Mouse (Mus musculus): ENCODE results near the gene Eipr1. TPM values are rescaled to one million over a fixed set of nuclear protein-coding genes. Genes with fewer than 3 reads are reported as not detected.
A peak's percentile ranks its signal among the peaks of the same experiment; 100 is the strongest.

The Eipr1 gene
- polyA plus RNA-seq, 1 experiment from 2014 or later = 50.0 TPM

DNA sequence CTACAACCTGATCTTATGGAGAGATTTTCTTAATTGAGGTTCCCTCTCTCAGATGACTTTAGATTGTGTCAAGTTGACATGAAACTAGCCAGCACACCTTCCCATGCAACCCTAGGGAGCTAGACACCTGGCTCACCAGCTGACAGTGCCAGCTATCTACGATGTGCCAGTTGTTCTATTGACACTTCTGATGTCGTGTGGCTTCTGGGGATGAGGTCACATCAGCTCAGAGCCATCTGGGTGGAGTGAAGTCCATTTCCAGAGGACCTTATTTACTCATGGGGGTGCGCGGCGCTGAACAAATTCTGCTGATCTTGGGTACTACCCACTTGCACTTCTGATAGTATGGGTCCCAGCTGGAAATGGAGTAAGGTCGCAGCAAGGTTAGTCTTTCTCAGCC, 146.7 kb downstream of the Eipr1 start:
- Histone ChIP-seq H3K4me2 (replicated peaks; ENCODE audit: low read depth, low read length) (no peak overlapping the region), H3K9ac (ENCODE audit: low read depth, low read length) (no peak overlapping the region), H3K4me3 (ENCODE audit: low read depth, low read length) (no peak overlapping the region), H3K36me3 (ENCODE audit: control insufficient read depth, insufficient read depth, low read length) (no peaks in the 10 kb centered on the region), H3K27me3 (ENCODE audit: control insufficient read depth, insufficient read depth, low read length) (no peaks in the 10 kb centered on the region), H3K9me3 (ENCODE audit: control insufficient read depth, low read length) (no peaks in the 10 kb centered on the region), H3K27ac (ENCODE audit: low read depth, low read length) (0 out of 2 replicates have a peak overlapping the region, but pooled peaks have one; percentile 24), H3K4me1 (replicated peaks; ENCODE audit: control insufficient read depth, insufficient read depth, low read length) (no peaks in the 10 kb centered on the region)
- no peak for DNase-seq (ENCODE audit: low spot score)
- 90% methylated on average over 6 of the region's 6 CpGs for WGBS
- ATAC-seq (ENCODE audit: low FRiP score) = no peak

DNA sequence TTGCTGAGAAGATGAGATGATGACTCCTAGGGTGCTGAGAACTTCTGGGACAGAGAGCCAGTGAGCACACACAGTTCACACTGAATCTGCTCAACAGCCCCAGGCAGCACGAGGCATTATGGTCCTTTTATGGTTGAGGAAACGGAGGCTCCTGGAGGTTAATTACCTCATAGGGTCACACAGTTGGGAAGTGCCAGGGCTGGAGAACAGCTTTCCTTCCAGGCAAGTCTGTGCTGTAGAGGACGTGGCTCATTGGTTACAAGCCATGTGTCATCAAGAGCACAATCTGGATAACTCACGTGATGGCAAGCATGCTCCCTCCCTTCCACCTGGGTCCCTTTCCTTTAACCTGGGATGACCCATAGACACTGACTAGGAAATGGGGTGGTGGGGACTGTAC, 148.1 kb downstream of the Eipr1 start:
- Histone ChIP-seq H3K27me3 (ENCODE audit: control insufficient read depth, insufficient read depth, low read length) (no peaks in the 10 kb centered on the region), H3K4me2 (replicated peaks; ENCODE audit: low read depth, low read length) (no peak overlapping the region), H3K4me1 (replicated peaks; ENCODE audit: control insufficient read depth, insufficient read depth, low read length) (no peaks in the 10 kb centered on the region), H3K27ac (ENCODE audit: low read depth, low read length) (peak overlapping the region; percentile 30; the same call in 1 of the 2 replicates), H3K4me3 (ENCODE audit: low read depth, low read length) (no peak overlapping the region), H3K9me3 (ENCODE audit: control insufficient read depth, low read length) (no peaks in the 10 kb centered on the region), H3K9ac (ENCODE audit: low read depth, low read length) (no peak overlapping the region), H3K36me3 (ENCODE audit: control insufficient read depth, insufficient read depth, low read length) (no peaks in the 10 kb centered on the region)
- ATAC-seq (ENCODE audit: low FRiP score) (peak; percentile 33; the same call in 1 of the 2 replicates), DNase-seq (ENCODE audit: low spot score) (no peak)
- 53% methylated on average over 4 of the region's 4 CpGs for WGBS

GRCm38 (mm10) chr12:28900341-28900740, 148.7 kb downstream of the Eipr1 start:
- no peak for DNase-seq (ENCODE audit: low spot score)
- Histone ChIP-seq H3K36me3 (ENCODE audit: control insufficient read depth, insufficient read depth, low read length) (no peaks in the 10 kb centered on the region), H3K9me3 (ENCODE audit: control insufficient read depth, low read length) (no peaks in the 10 kb centered on the region), H3K4me2 (replicated peaks; ENCODE audit: low read depth, low read length) (no peak overlapping the region), H3K27me3 (ENCODE audit: control insufficient read depth, insufficient read depth, low read length) (no peaks in the 10 kb centered on the region), H3K9ac (ENCODE audit: low read depth, low read length) (no peak overlapping the region), H3K27ac (ENCODE audit: low read depth, low read length) (0 out of 2 replicates have a peak overlapping the region, but pooled peaks have one; percentile 4), H3K4me3 (ENCODE audit: low read depth, low read length) (no peak overlapping the region), H3K4me1 (replicated peaks; ENCODE audit: control insufficient read depth, insufficient read depth, low read length) (no peaks in the 10 kb centered on the region)
- ATAC-seq (ENCODE audit: low FRiP score) = no peak
- WGBS = 74% methylated on average over 4 of the region's 4 CpGs

GRCm38 (mm10) chr12:28902132-28902531, 150.5 kb downstream of the Eipr1 start:
- no peak for ATAC-seq (ENCODE audit: low FRiP score)
- DNase-seq (ENCODE audit: low spot score) = no peak
- Histone ChIP-seq H3K9me3 (ENCODE audit: control insufficient read depth, low read length) (no peaks in the 10 kb centered on the region), H3K27ac (ENCODE audit: low read depth, low read length) (no peak overlapping the region), H3K4me2 (replicated peaks; ENCODE audit: low read depth, low read length) (no peak overlapping the region), H3K4me1 (replicated peaks; ENCODE audit: control insufficient read depth, insufficient read depth, low read length) (0 out of 2 replicates have a peak, but pooled peaks cover 3% of the 10 kb centered on the region), H3K4me3 (ENCODE audit: low read depth, low read length) (no peak overlapping the region), H3K27me3 (ENCODE audit: control insufficient read depth, insufficient read depth, low read length) (no peaks in the 10 kb centered on the region), H3K36me3 (ENCODE audit: control insufficient read depth, insufficient read depth, low read length) (no peaks in the 10 kb centered on the region), H3K9ac (ENCODE audit: low read depth, low read length) (no peak overlapping the region)
- WGBS = 90% methylated on average over 3 of the region's 3 CpGs

- no peak overlapping the region for H3K27ac ChIP-seq (ENCODE audit: low read depth, low read length)
- H3K4me2 ChIP-seq (replicated peaks; ENCODE audit: low read depth, low read length) = no peak overlapping the region
- peaks cover 3% of the 10 kb centered on the region; the same call in 1 of the 2 replicates for H3K4me1 ChIP-seq (replicated peaks; ENCODE audit: control insufficient read depth, insufficient read depth, low read length)
- DNase-seq (ENCODE audit: low spot score) (no peak), ATAC-seq (ENCODE audit: low FRiP score) (no peak)
- no peak overlapping the region for H3K4me3 ChIP-seq (ENCODE audit: low read depth, low read length)
- H3K9ac ChIP-seq (ENCODE audit: low read depth, low read length) = 0 out of 2 replicates have a peak overlapping the region, but pooled peaks have one; percentile 3
- no peaks in the 10 kb centered on the region for H3K27me3 ChIP-seq (ENCODE audit: control insufficient read depth, insufficient read depth, low read length)
- WGBS = 79% methylated on average over 4 of the region's 4 CpGs
- no peaks in the 10 kb centered on the region for H3K36me3 ChIP-seq (ENCODE audit: control insufficient read depth, insufficient read depth, low read length)
- H3K9me3 ChIP-seq (ENCODE audit: control insufficient read depth, low read length) = no peaks in the 10 kb centered on the region
Measured at GRCm38 (mm10) chr12:28903082-28903481, 151.5 kb downstream of the Eipr1 start.

- WGBS = 90% methylated on average over 6 of the region's 6 CpGs
- no peak for ATAC-seq (ENCODE audit: low FRiP score)
Measured at GRCm38 (mm10) chr12:28905486-28905885, 153.9 kb downstream of the Eipr1 start.

GRCm38 (mm10) chr12:28906016-28906415, 154.4 kb downstream of the Eipr1 start:
- Histone ChIP-seq H3K9ac (ENCODE audit: low read depth, low read length) (no peak overlapping the region), H3K4me1 (replicated peaks; ENCODE audit: control insufficient read depth, insufficient read depth, low read length) (peaks cover 5% of the 10 kb centered on the region; the same call in 1 of the 2 replicates), H3K36me3 (ENCODE audit: control insufficient read depth, insufficient read depth, low read length) (no peaks in the 10 kb centered on the region), H3K9me3 (ENCODE audit: control insufficient read depth, low read length) (no peaks in the 10 kb centered on the region), H3K4me3 (ENCODE audit: low read depth, low read length) (no peak overlapping the region), H3K27ac (ENCODE audit: low read depth, low read length) (no peak overlapping the region), H3K27me3 (ENCODE audit: control insufficient read depth, insufficient read depth, low read length) (no peaks in the 10 kb centered on the region), H3K4me2 (replicated peaks; ENCODE audit: low read depth, low read length) (no peak overlapping the region)
- 94% methylated on average over 1 of the region's 1 CpGs for WGBS
- ATAC-seq (ENCODE audit: low FRiP score) (no peak), DNase-seq (ENCODE audit: low spot score) (no peak)

More at GRCm38 (mm10) chr12:28905486-28905885, 153.9 kb downstream of the Eipr1 start:
- Histone ChIP-seq H3K9ac (ENCODE audit: low read depth, low read length) (no peak overlapping the region), H3K4me2 (replicated peaks; ENCODE audit: low read depth, low read length) (no peak overlapping the region), H3K4me1 (replicated peaks; ENCODE audit: control insufficient read depth, insufficient read depth, low read length) (peaks cover 5% of the 10 kb centered on the region; the same call in 1 of the 2 replicates), H3K4me3 (ENCODE audit: low read depth, low read length) (no peak overlapping the region), H3K27ac (ENCODE audit: low read depth, low read length) (no peak overlapping the region), H3K27me3 (ENCODE audit: control insufficient read depth, insufficient read depth, low read length) (no peaks in the 10 kb centered on the region), H3K36me3 (ENCODE audit: control insufficient read depth, insufficient read depth, low read length) (no peaks in the 10 kb centered on the region), H3K9me3 (ENCODE audit: control insufficient read depth, low read length) (no peaks in the 10 kb centered on the region)
- DNase-seq (ENCODE audit: low spot score) = no peak

GRCm38 (mm10) chr12:28906809-28907297, 155.2 kb downstream of the Eipr1 start:
- Histone ChIP-seq H3K27ac (ENCODE audit: low read depth, low read length) (peak overlapping the region; percentile 39; the same call in 1 of the 2 replicates), H3K36me3 (ENCODE audit: control insufficient read depth, insufficient read depth, low read length) (no peaks in the 10 kb centered on the region), H3K4me1 (replicated peaks; ENCODE audit: control insufficient read depth, insufficient read depth, low read length) (peaks cover 5% of the 10 kb centered on the region; the same call in 1 of the 2 replicates), H3K4me2 (replicated peaks; ENCODE audit: low read depth, low read length) (no peak overlapping the region), H3K4me3 (ENCODE audit: low read depth, low read length) (no peak overlapping the region), H3K9ac (ENCODE audit: low read depth, low read length) (no peak overlapping the region), H3K27me3 (ENCODE audit: control insufficient read depth, insufficient read depth, low read length) (no peaks in the 10 kb centered on the region), H3K9me3 (ENCODE audit: control insufficient read depth, low read length) (no peaks in the 10 kb centered on the region)
- WGBS = 25% methylated on average over 7 of the region's 7 CpGs
- no peak for ATAC-seq (ENCODE audit: low FRiP score)
- DNase-seq (ENCODE audit: low spot score) = peak; percentile 46

- DNase-seq (ENCODE audit: low spot score) (no peak), ATAC-seq (ENCODE audit: low FRiP score) (peak; percentile 73; the same call in 1 of the 2 replicates)
- H3K4me3 ChIP-seq (ENCODE audit: low read depth, low read length) = no peak overlapping the region
- WGBS = 25% methylated on average over 9 of the region's 9 CpGs
- H3K27me3 ChIP-seq (ENCODE audit: control insufficient read depth, insufficient read depth, low read length) = no peaks in the 10 kb centered on the region
- peaks cover 5% of the 10 kb centered on the region; the same call in 1 of the 2 replicates for H3K4me1 ChIP-seq (replicated peaks; ENCODE audit: control insufficient read depth, insufficient read depth, low read length)
- H3K9me3 ChIP-seq (ENCODE audit: control insufficient read depth, low read length) = no peaks in the 10 kb centered on the region
- H3K27ac ChIP-seq (ENCODE audit: low read depth, low read length) = peak overlapping the region; percentile 39
- H3K4me2 ChIP-seq (replicated peaks; ENCODE audit: low read depth, low read length) = no peak overlapping the region
- H3K9ac ChIP-seq (ENCODE audit: low read depth, low read length) = no peak overlapping the region
- no peaks in the 10 kb centered on the region for H3K36me3 ChIP-seq (ENCODE audit: control insufficient read depth, insufficient read depth, low read length)
Measured at GRCm38 (mm10) chr12:28907814-28908213, 156.2 kb downstream of the Eipr1 start.
